Mouse (Mus musculus): ENCODE results near the gene Rnf121. TPM values are rescaled to one million over a fixed set of nuclear protein-coding genes. Genes with fewer than 3 reads are reported as not detected.

The Rnf121 gene
- polyA plus RNA-seq, 1 experiment from 2014 or later = 28.9 TPM

- H3K36me3 ChIP-seq = peaks cover 94% of the 10 kb centered on the region
- WGBS = 67% methylated on average over 14 of the region's 14 CpGs
- no peak overlapping the region for H3K27ac ChIP-seq
- no peaks in the 10 kb centered on the region for H3K4me1 ChIP-seq
- H3K27me3 ChIP-seq = no peaks in the 10 kb centered on the region
- no peak overlapping the region for H3K4me3 ChIP-seq
- ATAC-seq (ENCODE audit: insufficient number of reproducible peaks, insufficient read depth, low FRiP score, low TSS enrichment) = no peak
- no peak overlapping the region for H3K9ac ChIP-seq
- no peaks in the 10 kb centered on the region for H3K9me3 ChIP-seq
- H3K4me2 ChIP-seq (replicated peaks) = no peak overlapping the region
Observed at GRCm38 (mm10) chr7:101998194-101998927, 66.9 kb downstream of the Rnf121 start.

- Histone ChIP-seq H3K27ac (no peak overlapping the region), H3K4me1 (no peaks in the 10 kb centered on the region), H3K9me3 (no peaks in the 10 kb centered on the region), H3K36me3 (peaks cover 91% of the 10 kb centered on the region), H3K27me3 (no peaks in the 10 kb centered on the region), H3K9ac (no peak overlapping the region), H3K4me3 (no peak overlapping the region), H3K4me2 (replicated peaks) (no peak overlapping the region)
- 93% methylated on average over 3 of the region's 3 CpGs for WGBS
- no peak for ATAC-seq (ENCODE audit: insufficient number of reproducible peaks, insufficient read depth, low FRiP score, low TSS enrichment)
Observed at GRCm38 (mm10) chr7:101994241-101994640, 71.0 kb downstream of the Rnf121 start.

GRCm38 (mm10) chr7:101985081-101985480, 80.2 kb downstream of the Rnf121 start:
- no peak for ATAC-seq (ENCODE audit: insufficient number of reproducible peaks, insufficient read depth, low FRiP score, low TSS enrichment)
- Histone ChIP-seq H3K27me3 (no peaks in the 10 kb centered on the region), H3K4me1 (no peaks in the 10 kb centered on the region), H3K4me3 (no peak overlapping the region), H3K4me2 (replicated peaks) (no peak overlapping the region), H3K9me3 (no peaks in the 10 kb centered on the region), H3K9ac (no peak overlapping the region), H3K36me3 (peaks cover 67% of the 10 kb centered on the region), H3K27ac (no peak overlapping the region)
- WGBS = 81% methylated on average over 3 of the region's 3 CpGs

GRCm38 (mm10) chr7:101982735-101983134, 82.5 kb downstream of the Rnf121 start:
- Histone ChIP-seq H3K4me3 (no peak overlapping the region), H3K9me3 (no peaks in the 10 kb centered on the region), H3K27me3 (no peaks in the 10 kb centered on the region), H3K4me1 (no peaks in the 10 kb centered on the region), H3K27ac (no peak overlapping the region), H3K9ac (no peak overlapping the region), H3K4me2 (replicated peaks) (no peak overlapping the region), H3K36me3 (peaks cover 45% of the 10 kb centered on the region)
- no peak; the same call in 1 of the 2 replicates for ATAC-seq (ENCODE audit: insufficient number of reproducible peaks, insufficient read depth, low FRiP score, low TSS enrichment)
- 92% methylated on average over 1 of the region's 1 CpGs for WGBS

GRCm38 (mm10) chr7:101974505-101974904, 90.8 kb downstream of the Rnf121 start:
- peak overlapping the region; percentile 28 for H3K4me2 ChIP-seq (replicated peaks)
- WGBS = 25% methylated on average over 2 of the region's 2 CpGs
- peaks cover 41% of the 10 kb centered on the region for H3K4me1 ChIP-seq
- no peak overlapping the region for H3K4me3 ChIP-seq
- no peaks in the 10 kb centered on the region for H3K9me3 ChIP-seq
- peak overlapping the region; percentile 86 for H3K27ac ChIP-seq
- H3K36me3 ChIP-seq = peaks cover 10% of the 10 kb centered on the region; the same call in 1 of the 2 replicates
- H3K27me3 ChIP-seq = no peaks in the 10 kb centered on the region
- H3K9ac ChIP-seq = no peak overlapping the region
- ATAC-seq (ENCODE audit: insufficient number of reproducible peaks, insufficient read depth, low FRiP score, low TSS enrichment) = no peak

- WGBS = 32% methylated on average over 3 of the region's 3 CpGs
- H3K4me1 ChIP-seq = peaks cover 46% of the 10 kb centered on the region
- peak overlapping the region; percentile 28 for H3K4me2 ChIP-seq (replicated peaks)
Observed at GRCm38 (mm10) chr7:101973730-101974129, 91.5 kb downstream of the Rnf121 start.

GRCm38 (mm10) chr7:101971721-101972120, 93.5 kb downstream of the Rnf121 start:
- 44% methylated on average over 2 of the region's 2 CpGs for WGBS
- H3K9ac ChIP-seq = peak overlapping the region; percentile 89
- H3K4me2 ChIP-seq (replicated peaks) = peak overlapping the region; percentile 82
- no peaks in the 10 kb centered on the region for H3K27me3 ChIP-seq
- peaks cover 47% of the 10 kb centered on the region for H3K4me1 ChIP-seq
- no peaks in the 10 kb centered on the region for H3K36me3 ChIP-seq
- H3K4me3 ChIP-seq = peak overlapping the region; percentile 78
- peak overlapping the region; percentile 100 for H3K27ac ChIP-seq
- no peaks in the 10 kb centered on the region for H3K9me3 ChIP-seq
- no peak for ATAC-seq (ENCODE audit: insufficient number of reproducible peaks, insufficient read depth, low FRiP score, low TSS enrichment)

More at GRCm38 (mm10) chr7:101973730-101974129, 91.5 kb downstream of the Rnf121 start:
- H3K27me3 ChIP-seq = no peaks in the 10 kb centered on the region
- no peaks in the 10 kb centered on the region for H3K9me3 ChIP-seq
- H3K36me3 ChIP-seq = peaks cover 10% of the 10 kb centered on the region; the same call in 1 of the 2 replicates
- H3K9ac ChIP-seq = no peak overlapping the region
- ATAC-seq (ENCODE audit: insufficient number of reproducible peaks, insufficient read depth, low FRiP score, low TSS enrichment) = no peak
- H3K27ac ChIP-seq = peak overlapping the region; percentile 86
- H3K4me3 ChIP-seq = 0 out of 2 replicates have a peak overlapping the region, but pooled peaks have one; percentile 13

- H3K27ac ChIP-seq = peak overlapping the region; percentile 100
- peak overlapping the region; percentile 82 for H3K4me2 ChIP-seq (replicated peaks)
Observed at GRCm38 (mm10) chr7:101970821-101971461, 94.3 kb downstream of the Rnf121 start.

GRCm38 (mm10) chr7:101970429-101970775, 94.9 kb downstream of the Rnf121 start:
- peak overlapping the region; percentile 89 for H3K9ac ChIP-seq
- H3K4me2 ChIP-seq (replicated peaks) = peak overlapping the region; percentile 82
- H3K27me3 ChIP-seq = no peaks in the 10 kb centered on the region
- no peaks in the 10 kb centered on the region for H3K36me3 ChIP-seq
- H3K4me1 ChIP-seq = peaks cover 47% of the 10 kb centered on the region
- H3K4me3 ChIP-seq = peak overlapping the region; percentile 78
- 0% methylated on average over 10 of the region's 17 CpGs for WGBS
- H3K9me3 ChIP-seq = no peaks in the 10 kb centered on the region
- peak; percentile 78 for ATAC-seq (ENCODE audit: insufficient number of reproducible peaks, insufficient read depth, low FRiP score, low TSS enrichment)
- peak overlapping the region; percentile 100 for H3K27ac ChIP-seq

More at GRCm38 (mm10) chr7:101970821-101971461, 94.3 kb downstream of the Rnf121 start:
- H3K9me3 ChIP-seq = no peaks in the 10 kb centered on the region
- peaks cover 47% of the 10 kb centered on the region for H3K4me1 ChIP-seq
- 1% methylated on average over 19 of the region's 19 CpGs for WGBS
- H3K4me3 ChIP-seq = peak overlapping the region; percentile 78
- peak; percentile 54 for ATAC-seq (ENCODE audit: insufficient number of reproducible peaks, insufficient read depth, low FRiP score, low TSS enrichment)
- no peaks in the 10 kb centered on the region for H3K36me3 ChIP-seq
- peak overlapping the region; percentile 89 for H3K9ac ChIP-seq
- H3K27me3 ChIP-seq = no peaks in the 10 kb centered on the region

GRCm38 (mm10) chr7:101969694-101970428, 95.4 kb downstream of the Rnf121 start:
- peak overlapping the region; percentile 100 for H3K27ac ChIP-seq
- no peaks in the 10 kb centered on the region for H3K27me3 ChIP-seq
- peak overlapping the region; percentile 82 for H3K4me2 ChIP-seq (replicated peaks)
- under 1% methylated on average over 51 of the region's 53 CpGs for WGBS
- no peaks in the 10 kb centered on the region for H3K9me3 ChIP-seq
- H3K9ac ChIP-seq = peak overlapping the region; percentile 89
- peak overlapping the region; percentile 78 for H3K4me3 ChIP-seq
- H3K4me1 ChIP-seq = peaks cover 42% of the 10 kb centered on the region
- peak; percentile 91 for ATAC-seq (ENCODE audit: insufficient number of reproducible peaks, insufficient read depth, low FRiP score, low TSS enrichment)
- no peaks in the 10 kb centered on the region for H3K36me3 ChIP-seq
